Mouse (Mus musculus): ENCODE measurements around the gene Hcrt.

- TF ChIP-seq CTCF (IDR thresholded peaks at IDR 0.05; ENCODE audit: low read depth, low read length): no peak
- no peak for TF ChIP-seq GATA1 (IDR thresholded peaks at IDR 0.05; ENCODE audit: borderline replicate concordance, low read length)
Observed at GRCm38 (mm10) chr11:100746546-100746945, 16.2 kb downstream of the Hcrt start.

Measured in G1E (cell line).